Mouse (Mus musculus) adrenal gland, postnatal 36 days (tissue): ENCODE results near the gene Aipl1. TPM values are rescaled to one million over a fixed set of nuclear protein-coding genes. Genes with fewer than 3 reads are reported as not detected.

Experiments
- DNase-seq, 2 experiments: peaks; one replicate each; pipeline ENCODE4 v3.0.0; 2021; ENCODE audit warnings: mixed read lengths in 1 of 2
- long read RNA-seq, 2 experiments: library from polyadenylated mRNA; stranded (forward); transcript quantifications; one replicate each; pipeline ENCODE4 v2.0.0; 2021; ENCODE audit warnings: borderline sequencing depth in 2 of 2
- total RNA-seq, 2 experiments: library from RNA; stranded (reverse); gene quantifications; 2 replicates each; pipeline ENCODE4 v1.2.3; 2021

Aipl1 gene
- total RNA-seq: not detected
- long read RNA-seq, experiment 1: 0 reads
- long read RNA-seq, experiment 2: 0 reads

- no peak for DNase-seq
These were observed at the start of gene Aipl1 for GRCm38 (mm10) chr11:72037409-72037808. Gene Aipl1 (minus strand): TSS chr11:72037509.

DNA sequence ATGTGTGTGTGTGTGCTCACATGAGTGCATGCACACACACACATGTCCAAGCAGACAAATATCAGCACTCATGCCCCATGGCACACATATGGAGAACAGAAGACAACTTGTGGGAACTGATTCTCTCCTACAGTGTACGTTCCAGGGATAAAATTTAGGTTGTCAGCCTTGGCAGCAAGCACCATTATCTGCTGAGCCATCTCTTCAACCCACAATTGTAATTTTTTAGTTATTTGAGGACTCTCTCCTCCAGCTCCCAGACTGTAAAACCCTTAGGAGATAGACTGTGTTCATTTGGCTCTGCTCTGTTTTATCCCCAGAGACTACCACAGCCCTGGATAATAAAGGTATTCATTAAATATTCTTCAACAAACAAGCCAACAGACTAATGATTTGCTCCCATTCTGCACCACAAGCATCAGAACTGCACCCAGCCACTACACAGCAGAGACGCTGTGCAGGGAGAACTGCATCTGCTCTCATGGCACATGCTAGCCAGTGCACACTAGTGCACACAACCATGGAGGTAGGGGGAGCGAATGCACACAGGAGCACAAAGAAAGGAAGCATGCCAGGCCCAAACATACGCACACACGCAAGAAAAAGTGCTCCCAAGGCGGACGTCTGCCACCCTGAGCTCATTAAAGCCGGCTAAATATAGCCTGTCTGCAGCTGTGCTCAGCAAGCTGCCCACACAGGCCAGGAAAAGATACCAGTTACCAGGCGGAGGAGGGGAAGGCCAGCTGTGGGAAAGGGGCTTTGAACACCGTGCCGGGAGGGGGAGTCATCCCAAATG, 49.1 kb upstream of the Aipl1 start:
- no peak for DNase-seq

- DNase-seq: no peak
These were observed 47.0 kb upstream of the Aipl1 start for GRCm38 (mm10) chr11:72084337-72084736.

DNA sequence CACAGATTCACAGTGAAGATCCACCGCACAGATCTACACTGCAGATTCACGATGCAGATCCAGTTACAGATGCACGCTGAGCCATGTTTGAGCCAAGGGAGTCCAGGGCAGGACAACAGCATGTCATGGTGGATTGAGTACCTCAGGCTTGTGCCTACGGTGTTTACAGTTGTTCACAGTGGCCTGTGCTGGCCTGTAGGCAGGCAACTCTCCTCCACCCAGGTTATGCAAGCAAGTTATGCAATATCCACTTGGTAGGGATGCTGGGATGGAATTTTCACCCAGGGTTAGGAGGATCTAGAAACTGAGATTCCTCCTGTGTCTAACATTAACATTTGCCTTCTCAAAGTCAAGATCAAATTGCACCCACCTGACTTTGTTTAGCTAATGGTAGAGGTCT, 45.3 kb upstream of the Aipl1 start:
- DNase-seq: no peak

- DNase-seq: no peak
These were observed 43.2 kb upstream of the Aipl1 start for GRCm38 (mm10) chr11:72080461-72080860.

DNA sequence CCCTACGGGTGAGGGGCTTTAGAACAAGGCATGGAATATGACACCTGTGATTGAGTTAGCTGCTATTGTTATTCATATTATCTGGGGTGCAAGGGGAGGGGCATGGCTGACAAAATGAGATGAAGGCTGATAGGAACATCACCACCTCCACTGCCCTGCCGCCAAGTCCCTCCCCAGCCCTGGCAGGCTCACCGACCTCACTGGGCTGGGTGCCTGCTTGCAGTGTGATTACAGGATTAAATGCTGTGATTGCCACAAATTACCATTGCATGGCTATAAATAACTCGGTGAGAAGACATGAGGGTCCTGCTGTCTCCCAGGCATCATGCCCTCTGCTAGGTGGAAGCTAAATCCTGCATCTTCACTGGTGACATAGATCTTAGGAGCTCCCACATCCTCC, 41.3 kb upstream of the Aipl1 start:
- DNase-seq: no peak

DNA sequence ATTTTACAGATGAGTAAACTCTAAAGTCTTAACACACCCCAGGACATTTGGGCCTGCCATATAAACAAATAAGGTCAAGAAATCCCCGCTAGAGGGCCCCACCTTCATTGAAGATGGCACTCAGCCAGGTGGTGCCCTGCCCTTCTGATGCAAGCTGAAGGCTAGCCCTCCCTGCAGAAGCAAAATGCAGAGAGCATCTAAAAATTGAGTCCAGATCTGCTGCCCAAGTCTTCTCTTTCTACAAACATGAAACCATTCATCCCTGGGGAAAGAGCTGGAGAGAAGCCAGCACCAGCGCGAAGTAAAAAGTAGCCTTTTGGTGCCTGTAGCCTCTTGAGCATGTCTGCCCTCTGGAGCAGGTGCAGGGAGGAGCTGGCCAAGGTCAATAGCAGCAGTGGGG, 40.7 kb upstream of the Aipl1 start:
- peak; percentile 17 to 19 for DNase-seq

DNA sequence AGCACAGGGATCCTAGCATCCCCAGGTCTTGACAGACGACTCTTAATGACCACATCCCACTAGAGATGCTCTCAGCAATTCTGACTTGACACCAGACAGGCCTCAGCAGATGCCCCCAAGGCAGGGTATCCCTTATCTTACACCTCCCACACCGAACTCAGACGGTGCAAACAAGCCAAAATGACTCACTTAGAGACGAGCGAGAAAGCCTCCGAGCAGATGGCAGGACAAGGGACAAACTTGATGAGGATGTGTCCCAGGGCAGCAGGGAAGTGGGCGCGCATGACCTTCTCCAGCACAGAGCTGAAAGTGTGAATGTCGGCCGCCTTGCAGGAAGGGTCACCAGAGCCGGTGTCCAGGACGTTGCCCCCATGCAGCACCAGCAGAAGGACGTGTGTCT, 36.9 kb upstream of the Aipl1 start:
- DNase-seq: no peak

GRCm38 (mm10) chr11:72072331-72072905, 35.1 kb upstream of the Aipl1 start:
- no peak for DNase-seq

- no peak for DNase-seq
These were observed 33.4 kb upstream of the Aipl1 start for GRCm38 (mm10) chr11:72070733-72071132.

- DNase-seq: no peak
These were observed 30.7 kb upstream of the Aipl1 start for GRCm38 (mm10) chr11:72068026-72068425.

DNA sequence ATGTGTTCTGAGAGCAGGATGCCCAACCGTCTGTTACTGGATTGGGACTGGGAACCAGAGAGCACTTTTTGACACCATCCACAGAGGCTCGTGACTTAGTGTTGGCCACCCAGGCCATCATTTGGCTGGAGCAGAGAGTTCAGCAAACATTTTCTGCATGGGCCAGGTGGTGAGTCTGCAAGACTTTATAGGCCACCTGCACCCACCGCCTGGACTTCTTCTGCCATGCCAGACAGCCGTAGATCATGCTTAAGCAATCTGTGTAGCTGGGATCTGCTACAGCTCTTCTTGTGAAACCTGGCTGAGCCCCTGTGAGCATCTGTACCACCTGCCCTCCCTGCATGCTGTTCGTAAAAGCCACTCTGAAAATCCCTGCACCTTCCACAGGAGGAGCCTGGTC, 30.0 kb upstream of the Aipl1 start:
- no peak for DNase-seq

- DNase-seq: peak in 1 of 2 experiments; percentile 35
These were observed 29.0 kb upstream of the Aipl1 start for GRCm38 (mm10) chr11:72066330-72066729.

GRCm38 (mm10) chr11:72065103-72065502, 27.8 kb upstream of the Aipl1 start:
- peak; percentile 90 to 91 for DNase-seq

GRCm38 (mm10) chr11:72064414-72064813, 27.1 kb upstream of the Aipl1 start:
- no peak for DNase-seq

DNA sequence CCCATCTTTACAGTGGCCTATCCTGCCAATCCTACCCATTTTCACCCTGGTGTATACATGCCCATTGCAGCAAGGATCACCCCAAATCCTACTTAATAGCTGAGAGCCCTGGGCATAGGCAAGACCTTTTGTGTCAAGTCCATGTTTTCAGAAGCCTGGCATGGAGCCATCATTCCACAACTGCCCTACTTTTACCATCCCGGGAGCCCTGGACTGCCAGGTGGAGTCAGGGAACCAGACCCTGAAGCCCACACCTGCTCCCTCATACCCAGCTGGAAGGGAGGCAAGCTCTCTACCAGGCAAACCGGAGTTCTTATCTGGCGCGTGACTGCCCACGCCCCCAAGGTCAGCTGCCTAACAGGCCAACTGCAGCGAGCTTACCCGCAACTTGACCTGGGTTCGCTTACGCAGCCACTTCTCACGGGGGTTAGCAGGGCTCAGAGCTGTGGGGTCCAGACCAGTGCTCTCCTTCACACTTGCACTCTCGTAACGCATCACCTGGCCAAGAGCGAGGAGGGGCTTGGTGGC, 23.8 kb upstream of the Aipl1 start:
- peak in 1 of 2 experiments; percentile 26 for DNase-seq

GRCm38 (mm10) chr11:72060416-72060815, 23.1 kb upstream of the Aipl1 start:
- no peak for DNase-seq

- no peak for DNase-seq
These were observed 19.9 kb upstream of the Aipl1 start for GRCm38 (mm10) chr11:72057166-72057565.

DNA sequence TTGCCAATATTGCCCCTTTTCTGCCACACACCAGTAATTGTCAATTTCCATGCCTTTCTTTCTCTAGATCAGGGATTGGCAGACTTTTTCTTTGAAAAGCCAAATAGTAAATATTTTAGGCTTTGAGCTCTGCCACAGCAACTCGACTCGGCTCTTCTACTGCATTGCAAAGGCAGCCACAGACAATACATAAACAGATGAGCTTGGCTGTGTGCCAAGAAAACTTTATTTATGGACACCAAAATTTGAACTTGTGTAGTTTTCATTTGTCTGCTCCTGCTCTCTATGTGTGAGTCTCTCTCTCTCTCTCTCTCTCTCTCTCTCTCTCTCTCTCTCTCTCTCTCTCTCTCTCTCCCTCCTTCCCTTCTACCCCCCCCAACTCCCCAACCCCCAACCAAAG, 17.9 kb upstream of the Aipl1 start:
- no peak for DNase-seq

DNA sequence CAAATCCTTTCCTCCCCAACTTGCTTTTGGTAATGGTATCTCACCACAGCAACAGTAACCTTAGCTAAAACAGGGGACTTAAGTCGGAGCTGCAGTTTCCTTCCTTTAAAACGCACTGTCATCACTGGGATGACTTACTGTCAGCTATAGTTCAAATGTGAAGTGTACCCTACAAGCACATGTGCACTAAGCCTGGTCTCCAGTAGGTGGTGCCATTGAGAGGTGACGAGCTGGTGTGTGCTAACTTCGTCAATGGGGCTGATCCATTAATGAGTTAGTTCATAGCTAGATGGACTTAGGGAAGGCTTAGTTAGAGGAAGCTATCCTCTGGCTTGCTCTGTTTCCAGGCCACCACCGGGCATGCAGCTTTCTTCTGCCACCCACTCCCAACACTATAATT, 15.3 kb upstream of the Aipl1 start:
- peak; percentile 77 to 82 for DNase-seq

- no peak for DNase-seq
These were observed 14.9 kb upstream of the Aipl1 start for GRCm38 (mm10) chr11:72052221-72052620.

GRCm38 (mm10) chr11:72050895-72051858, 13.9 kb upstream of the Aipl1 start:
- DNase-seq: peak in 1 of 2 experiments; percentile 33
